Mouse (Mus musculus): ENCODE data around the gene Vsig8.

The Vsig8 gene

DNA sequence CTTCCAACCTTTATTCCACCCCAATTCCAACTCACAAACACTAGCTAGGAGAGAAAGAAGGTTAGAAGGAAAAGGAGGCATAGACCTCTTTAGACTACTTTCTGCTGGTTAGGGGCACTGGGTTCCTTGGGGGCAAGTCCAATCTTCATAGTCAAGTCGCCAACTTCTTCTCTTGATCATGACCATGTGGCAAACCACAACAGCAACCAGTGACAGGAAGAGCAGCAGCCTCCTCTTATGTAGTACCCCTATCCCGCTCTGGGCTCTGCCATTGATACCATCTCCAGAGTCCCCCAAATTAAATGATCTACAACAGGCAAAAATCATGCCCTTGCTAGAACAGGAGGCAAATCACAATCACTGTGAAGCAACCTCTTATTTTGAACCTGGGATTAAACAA lies 38.2 kb downstream of the Vsig8 start:
- DNase-seq, result no peak

DNA sequence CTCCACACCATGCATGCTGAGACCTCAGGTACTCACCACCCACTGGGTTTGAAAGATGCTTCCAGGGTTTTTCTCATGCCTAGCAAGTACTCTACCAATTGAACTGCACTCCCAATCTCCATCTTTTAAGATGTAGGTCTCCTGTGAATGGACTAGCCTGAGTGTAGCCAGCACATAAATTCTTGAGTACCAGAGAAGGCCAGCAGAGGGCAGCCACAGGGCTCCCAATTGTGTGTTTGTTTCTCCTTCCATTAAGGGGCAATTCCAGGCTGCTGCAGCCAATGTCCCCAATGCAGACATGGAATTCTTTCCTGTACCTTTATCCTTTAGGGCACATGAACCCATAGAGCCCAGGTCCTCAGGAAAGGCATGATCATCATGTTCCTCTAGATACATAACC lies 38.8 kb downstream of the Vsig8 start:
- DNase-seq, result no peak

- no peak for DNase-seq
Measured at GRCm38 (mm10) chr1:172602326-172602725, 46.6 kb downstream of the Vsig8 start, which contains the start of gene Fcrl6. Gene Fcrl6 (minus strand): TSS chr1:172602551.

- no peak for DNase-seq
Measured at GRCm38 (mm10) chr1:172611304-172611703, 55.6 kb downstream of the Vsig8 start.

- DNase-seq, result no peak
Measured at GRCm38 (mm10) chr1:172612745-172613144, 57.0 kb downstream of the Vsig8 start.
